Mouse (Mus musculus): ENCODE results near the gene Tppp2. TPM values are rescaled to one million over a fixed set of nuclear protein-coding genes. Genes with fewer than 3 reads are reported as not detected.

The Tppp2 gene
- polyA plus RNA-seq, 1 experiment from 2014 or later: not detected

Other genes starting within 250 kb of the Tppp2 start
- not detected in 2 replicates for gene Gm17079, start 223.0 kb upstream of the Tppp2 start, polyA plus RNA-seq (2016; fragmentation: Nextera tagmentation; extraction: Ambion mirVana)
- not detected in 2 replicates for gene Gm5800, start 201.2 kb upstream of the Tppp2 start, polyA plus RNA-seq (2016; fragmentation: Nextera tagmentation; extraction: Ambion mirVana)
- not detected in 2 replicates for gene Ang4, start 144.8 kb upstream of the Tppp2 start, polyA plus RNA-seq (2016; fragmentation: Nextera tagmentation; extraction: Ambion mirVana)
- gene AY358078, start 118.4 kb upstream of the Tppp2 start, polyA plus RNA-seq (2016; fragmentation: Nextera tagmentation; extraction: Ambion mirVana): not detected in 2 replicates
- gene Ear6, start 64.7 kb upstream of the Tppp2 start, polyA plus RNA-seq (2016; fragmentation: Nextera tagmentation; extraction: Ambion mirVana): not detected in 2 replicates
- gene Mettl17, start 33.6 kb upstream of the Tppp2 start, polyA plus RNA-seq (2016; fragmentation: Nextera tagmentation; extraction: Ambion mirVana): 55.5 and 56.8 TPM in 2 replicates
- gene Slc39a2, start 25.5 kb upstream of the Tppp2 start, polyA plus RNA-seq (2016; fragmentation: Nextera tagmentation; extraction: Ambion mirVana): 1.4 and 1.5 TPM in 2 replicates
- gene Ndrg2, start 4.3 kb upstream of the Tppp2 start, polyA plus RNA-seq (2016; fragmentation: Nextera tagmentation; extraction: Ambion mirVana): 30.9 and 37.1 TPM in 2 replicates
- not detected in 2 replicates for gene Rnase13, start 4.3 kb downstream of the Tppp2 start, polyA plus RNA-seq (2016; fragmentation: Nextera tagmentation; extraction: Ambion mirVana)
- 204 and 214 TPM in 2 replicates for gene Arhgef40, start 66.3 kb downstream of the Tppp2 start, polyA plus RNA-seq (2016; fragmentation: Nextera tagmentation; extraction: Ambion mirVana)
- 0.51 and 0.63 TPM in 2 replicates for gene Tmem253, start 97.2 kb downstream of the Tppp2 start, polyA plus RNA-seq (2016; fragmentation: Nextera tagmentation; extraction: Ambion mirVana)
- 56.7 and 60.6 TPM in 2 replicates for gene Zfp219, start 102.3 kb downstream of the Tppp2 start, polyA plus RNA-seq (2016; fragmentation: Nextera tagmentation; extraction: Ambion mirVana)
- not detected in 2 replicates for gene Olfr221, start 124.0 kb downstream of the Tppp2 start, polyA plus RNA-seq (2016; fragmentation: Nextera tagmentation; extraction: Ambion mirVana)
- gene Hnrnpc, start 185.6 kb downstream of the Tppp2 start, polyA plus RNA-seq (2016; fragmentation: Nextera tagmentation; extraction: Ambion mirVana): 778 and 818 TPM in 2 replicates
- 72.3 and 75.9 TPM in 2 replicates for gene Rpgrip1, start 192.3 kb downstream of the Tppp2 start, polyA plus RNA-seq (2016; fragmentation: Nextera tagmentation; extraction: Ambion mirVana)